Mouse (Mus musculus): ENCODE measurements around the gene Pakap. TPM values are rescaled to one million over a fixed set of nuclear protein-coding genes. Genes with fewer than 3 reads are reported as not detected.

The Pakap gene
- polyA plus RNA-seq, 1 experiment from 2014 or later, result 18.7 TPM

- no peak overlapping the region for H3K9ac ChIP-seq (ENCODE audit: low read depth, low read length)
- WGBS, result 6% methylated on average over 6 of the region's 6 CpGs
- H3K36me3 ChIP-seq (ENCODE audit: control insufficient read depth, insufficient read depth, low read length), result no peaks in the 10 kb centered on the region
- H3K4me1 ChIP-seq (ENCODE audit: control insufficient read depth, insufficient read depth, low read length), result peaks cover 9% of the 10 kb centered on the region
- ATAC-seq (ENCODE audit: low FRiP score, low TSS enrichment), result peak; percentile 78; the same call in 1 of the 2 replicates
- H3K9me3 ChIP-seq (ENCODE audit: control insufficient read depth, low read length), result no peaks in the 10 kb centered on the region
- peak overlapping the region; percentile 15; the same call in 1 of the 2 replicates for H3K4me2 ChIP-seq (replicated peaks; ENCODE audit: low read depth, low read length)
- peak overlapping the region; percentile 67; the same call in 1 of the 2 replicates for H3K27ac ChIP-seq (ENCODE audit: low read depth, low read length)
- H3K4me3 ChIP-seq (ENCODE audit: low read length), result no peak overlapping the region
- H3K27me3 ChIP-seq (ENCODE audit: control insufficient read depth, insufficient read depth, low read length), result no peaks in the 10 kb centered on the region
Observed at GRCm38 (mm10) chr4:57543692-57544256, 24.2 kb upstream of the Pakap start.

- Histone ChIP-seq H3K27ac (ENCODE audit: low read depth, low read length) (no peak overlapping the region), H3K36me3 (ENCODE audit: control insufficient read depth, insufficient read depth, low read length) (no peaks in the 10 kb centered on the region), H3K9me3 (ENCODE audit: control insufficient read depth, low read length) (no peaks in the 10 kb centered on the region), H3K4me3 (ENCODE audit: low read length) (no peak overlapping the region), H3K27me3 (ENCODE audit: control insufficient read depth, insufficient read depth, low read length) (no peaks in the 10 kb centered on the region), H3K9ac (ENCODE audit: low read depth, low read length) (no peak overlapping the region), H3K4me1 (ENCODE audit: control insufficient read depth, insufficient read depth, low read length) (peaks cover 9% of the 10 kb centered on the region), H3K4me2 (replicated peaks; ENCODE audit: low read depth, low read length) (no peak overlapping the region)
- no peak for ATAC-seq (ENCODE audit: low FRiP score, low TSS enrichment)
- 64% methylated on average over 7 of the region's 7 CpGs for WGBS
Observed at GRCm38 (mm10) chr4:57547785-57548184, 20.2 kb upstream of the Pakap start.

- H3K4me3 ChIP-seq (ENCODE audit: low read length), result no peak overlapping the region
- H3K9ac ChIP-seq (ENCODE audit: low read depth, low read length), result no peak overlapping the region
- no peaks in the 10 kb centered on the region; the same call in 1 of the 2 replicates for H3K4me1 ChIP-seq (ENCODE audit: control insufficient read depth, insufficient read depth, low read length)
- H3K36me3 ChIP-seq (ENCODE audit: control insufficient read depth, insufficient read depth, low read length), result no peaks in the 10 kb centered on the region
- 19% methylated on average over 1 of the region's 1 CpGs for WGBS
- no peak overlapping the region for H3K4me2 ChIP-seq (replicated peaks; ENCODE audit: low read depth, low read length)
- H3K9me3 ChIP-seq (ENCODE audit: control insufficient read depth, low read length), result no peaks in the 10 kb centered on the region
- no peak overlapping the region for H3K27ac ChIP-seq (ENCODE audit: low read depth, low read length)
- no peaks in the 10 kb centered on the region for H3K27me3 ChIP-seq (ENCODE audit: control insufficient read depth, insufficient read depth, low read length)
- ATAC-seq (ENCODE audit: low FRiP score, low TSS enrichment), result no peak
Observed at GRCm38 (mm10) chr4:57550216-57550615, 17.8 kb upstream of the Pakap start.

DNA sequence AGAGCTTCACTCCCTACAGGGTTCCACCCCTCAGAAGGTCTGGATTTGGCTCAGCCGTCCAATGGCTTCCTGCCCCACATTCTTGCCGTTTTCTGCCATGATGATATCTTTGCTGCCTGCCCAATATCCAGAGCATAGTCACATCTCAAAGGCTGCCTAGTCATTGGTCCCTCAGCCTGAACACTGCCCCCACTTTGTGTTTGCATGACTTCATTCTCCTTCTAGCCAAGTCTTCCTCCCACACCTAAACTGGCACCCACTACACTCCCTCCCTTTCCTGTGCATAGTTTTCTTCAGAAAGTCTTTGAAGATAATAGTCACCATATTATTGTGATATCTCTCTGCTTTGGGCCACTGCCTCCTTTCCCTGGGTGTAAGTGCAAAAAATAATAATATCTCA, 10.9 kb upstream of the Pakap start:
- no peaks in the 10 kb centered on the region for H3K4me1 ChIP-seq (ENCODE audit: control insufficient read depth, insufficient read depth, low read length)
- ATAC-seq (ENCODE audit: low FRiP score, low TSS enrichment), result no peak
- H3K9me3 ChIP-seq (ENCODE audit: control insufficient read depth, low read length), result no peaks in the 10 kb centered on the region
- WGBS, result 77% methylated on average over 2 of the region's 2 CpGs
- no peaks in the 10 kb centered on the region for H3K27me3 ChIP-seq (ENCODE audit: control insufficient read depth, insufficient read depth, low read length)
- H3K9ac ChIP-seq (ENCODE audit: low read depth, low read length), result no peak overlapping the region
- H3K36me3 ChIP-seq (ENCODE audit: control insufficient read depth, insufficient read depth, low read length), result no peaks in the 10 kb centered on the region
- no peak overlapping the region for H3K4me2 ChIP-seq (replicated peaks; ENCODE audit: low read depth, low read length)
- no peak overlapping the region for H3K4me3 ChIP-seq (ENCODE audit: low read length)
- H3K27ac ChIP-seq (ENCODE audit: low read depth, low read length), result no peak overlapping the region

- no peak overlapping the region for H3K4me3 ChIP-seq (ENCODE audit: low read length)
- H3K4me1 ChIP-seq (ENCODE audit: control insufficient read depth, insufficient read depth, low read length), result no peaks in the 10 kb centered on the region
- no peaks in the 10 kb centered on the region for H3K9me3 ChIP-seq (ENCODE audit: control insufficient read depth, low read length)
- WGBS, result 85% methylated on average over 1 of the region's 1 CpGs
- H3K36me3 ChIP-seq (ENCODE audit: control insufficient read depth, insufficient read depth, low read length), result no peaks in the 10 kb centered on the region
- H3K27ac ChIP-seq (ENCODE audit: low read depth, low read length), result no peak overlapping the region
- no peak for ATAC-seq (ENCODE audit: low FRiP score, low TSS enrichment)
- H3K4me2 ChIP-seq (replicated peaks; ENCODE audit: low read depth, low read length), result no peak overlapping the region
- no peak overlapping the region for H3K9ac ChIP-seq (ENCODE audit: low read depth, low read length)
- H3K27me3 ChIP-seq (ENCODE audit: control insufficient read depth, insufficient read depth, low read length), result no peaks in the 10 kb centered on the region
Observed at GRCm38 (mm10) chr4:57559438-57559837, 8.5 kb upstream of the Pakap start.

DNA sequence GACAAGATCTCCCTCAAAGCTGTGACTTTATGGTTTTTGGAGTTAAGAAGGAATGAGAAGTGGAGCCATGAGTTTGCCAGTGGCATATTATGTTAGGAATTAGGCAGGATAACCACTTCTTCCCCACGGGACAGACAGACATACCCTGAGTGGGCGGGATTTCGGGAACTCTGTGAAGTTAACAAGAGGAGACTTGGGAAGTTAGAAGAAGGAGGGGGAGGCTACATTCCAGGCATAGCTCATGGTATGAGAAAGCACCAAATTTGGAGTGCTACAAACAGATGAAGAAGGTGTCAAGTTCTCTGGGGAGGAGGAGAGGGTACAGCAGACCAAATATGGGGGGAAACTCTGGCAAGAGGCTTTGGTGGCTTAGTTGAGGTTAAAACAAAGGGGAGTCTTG, 8.0 kb upstream of the Pakap start:
- H3K4me2 ChIP-seq (replicated peaks; ENCODE audit: low read depth, low read length), result no peak overlapping the region
- ATAC-seq (ENCODE audit: low FRiP score, low TSS enrichment), result 0 out of 2 replicates have a peak, but pooled peaks have one; percentile 39

GRCm38 (mm10) chr4:57561055-57561454, 6.9 kb upstream of the Pakap start:
- ATAC-seq (ENCODE audit: low FRiP score, low TSS enrichment), result no peak
- WGBS, result 83% methylated on average over 6 of the region's 6 CpGs
- no peaks in the 10 kb centered on the region for H3K36me3 ChIP-seq (ENCODE audit: control insufficient read depth, insufficient read depth, low read length)
- no peak overlapping the region for H3K9ac ChIP-seq (ENCODE audit: low read depth, low read length)
- H3K27ac ChIP-seq (ENCODE audit: low read depth, low read length), result no peak overlapping the region
- H3K27me3 ChIP-seq (ENCODE audit: control insufficient read depth, insufficient read depth, low read length), result no peaks in the 10 kb centered on the region
- H3K4me3 ChIP-seq (ENCODE audit: low read length), result no peak overlapping the region
- H3K4me2 ChIP-seq (replicated peaks; ENCODE audit: low read depth, low read length), result no peak overlapping the region
- H3K4me1 ChIP-seq (ENCODE audit: control insufficient read depth, insufficient read depth, low read length), result no peaks in the 10 kb centered on the region
- H3K9me3 ChIP-seq (ENCODE audit: control insufficient read depth, low read length), result no peaks in the 10 kb centered on the region

More for the DNA sequence above, 8.0 kb upstream of the Pakap start:
- H3K27ac ChIP-seq (ENCODE audit: low read depth, low read length), result no peak overlapping the region
- no peaks in the 10 kb centered on the region for H3K4me1 ChIP-seq (ENCODE audit: control insufficient read depth, insufficient read depth, low read length)
- no peak overlapping the region for H3K9ac ChIP-seq (ENCODE audit: low read depth, low read length)
- no peaks in the 10 kb centered on the region for H3K9me3 ChIP-seq (ENCODE audit: control insufficient read depth, low read length)
- H3K27me3 ChIP-seq (ENCODE audit: control insufficient read depth, insufficient read depth, low read length), result no peaks in the 10 kb centered on the region
- H3K4me3 ChIP-seq (ENCODE audit: low read length), result no peak overlapping the region
- H3K36me3 ChIP-seq (ENCODE audit: control insufficient read depth, insufficient read depth, low read length), result no peaks in the 10 kb centered on the region
- WGBS, result 54% methylated on average over 3 of the region's 3 CpGs

- no peak overlapping the region for H3K4me2 ChIP-seq (replicated peaks; ENCODE audit: low read depth, low read length)
- H3K9me3 ChIP-seq (ENCODE audit: control insufficient read depth, low read length), result no peaks in the 10 kb centered on the region
- no peaks in the 10 kb centered on the region for H3K36me3 ChIP-seq (ENCODE audit: control insufficient read depth, insufficient read depth, low read length)
- H3K27ac ChIP-seq (ENCODE audit: low read depth, low read length), result no peak overlapping the region
- H3K9ac ChIP-seq (ENCODE audit: low read depth, low read length), result no peak overlapping the region
- peaks cover 6% of the 10 kb centered on the region; the same call in 1 of the 2 replicates for H3K4me1 ChIP-seq (ENCODE audit: control insufficient read depth, insufficient read depth, low read length)
- ATAC-seq (ENCODE audit: low FRiP score, low TSS enrichment), result no peak
- no peak overlapping the region for H3K4me3 ChIP-seq (ENCODE audit: low read length)
- H3K27me3 ChIP-seq (ENCODE audit: control insufficient read depth, insufficient read depth, low read length), result peaks cover 9% of the 10 kb centered on the region; the same call in 1 of the 2 replicates
- 91% methylated on average over 1 of the region's 1 CpGs for WGBS
Observed at GRCm38 (mm10) chr4:57565283-57565682, 2.7 kb upstream of the Pakap start.

DNA sequence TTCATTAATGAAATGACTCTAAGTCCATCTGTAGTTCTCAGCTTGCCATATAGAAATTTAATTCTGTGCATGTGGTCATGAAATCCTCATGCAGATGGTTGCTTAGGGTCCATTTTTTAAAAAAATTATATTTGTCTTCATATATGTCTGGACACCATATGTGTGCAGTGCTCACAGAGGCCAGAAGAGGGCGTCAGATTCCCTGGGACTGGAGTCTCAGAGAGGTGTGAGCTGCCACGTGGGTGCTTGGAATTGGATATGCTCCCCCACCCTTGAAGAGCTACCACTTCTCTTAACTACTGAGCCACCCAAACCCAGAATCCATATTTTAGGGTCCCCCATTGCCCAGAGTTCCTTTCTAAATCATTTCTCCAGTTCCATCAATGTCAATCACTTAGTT, 2.2 kb upstream of the Pakap start:
- Histone ChIP-seq H3K9ac (ENCODE audit: low read depth, low read length) (no peak overlapping the region), H3K9me3 (ENCODE audit: control insufficient read depth, low read length) (no peaks in the 10 kb centered on the region), H3K4me1 (ENCODE audit: control insufficient read depth, insufficient read depth, low read length) (peaks cover 6% of the 10 kb centered on the region; the same call in 1 of the 2 replicates), H3K27me3 (ENCODE audit: control insufficient read depth, insufficient read depth, low read length) (peaks cover 9% of the 10 kb centered on the region; the same call in 1 of the 2 replicates), H3K4me2 (replicated peaks; ENCODE audit: low read depth, low read length) (no peak overlapping the region), H3K4me3 (ENCODE audit: low read length) (no peak overlapping the region), H3K36me3 (ENCODE audit: control insufficient read depth, insufficient read depth, low read length) (no peaks in the 10 kb centered on the region), H3K27ac (ENCODE audit: low read depth, low read length) (no peak overlapping the region)
- 66% methylated on average over 2 of the region's 2 CpGs for WGBS
- ATAC-seq (ENCODE audit: low FRiP score, low TSS enrichment), result no peak

Data from kidney, embryonic 14.5 days (tissue).